Mouse (Mus musculus) cerebellum, adult 2 months (tissue): ENCODE measurements around the gene AU040320.

ENCODE experiments used
- CTCF ChIP-seq: fragments of 200-500 bp; IDR thresholded peaks from 2 replicates; pipeline ENCODE4 v1.5.1; 2011; ENCODE audit warnings: low read depth, mild to moderate bottlenecking, control low read depth, low read length, moderate library complexity, borderline replicate concordance; ENCODE audit not compliant: insufficient read depth
- POLR2A ChIP-seq: fragments of 200-500 bp; IDR thresholded peaks from 2 replicates; pipeline ENCODE4 v1.6.1; 2011; ENCODE audit warnings: low read length, control low read depth, borderline replicate concordance; ENCODE audit not compliant: insufficient read depth

GRCm38 (mm10) chr4:126782512-126782911, 29.2 kb downstream of the AU040320 start:
- TF ChIP-seq POLR2A = no peak
- TF ChIP-seq CTCF = no peak
